Mouse (Mus musculus) cerebellum, adult 9-10 months (tissue): ENCODE data around the gene Hdac11.
"Not testable (repeated sequence)": the region's sequence is repeated elsewhere in the genome, so short reads cannot be mapped to it uniquely, and the experiment has no call there.

Experiments
- DNase-seq: peaks from one replicate; pipeline ENCODE4 v3.0.0; 2022

The Hdac11 gene

DNA sequence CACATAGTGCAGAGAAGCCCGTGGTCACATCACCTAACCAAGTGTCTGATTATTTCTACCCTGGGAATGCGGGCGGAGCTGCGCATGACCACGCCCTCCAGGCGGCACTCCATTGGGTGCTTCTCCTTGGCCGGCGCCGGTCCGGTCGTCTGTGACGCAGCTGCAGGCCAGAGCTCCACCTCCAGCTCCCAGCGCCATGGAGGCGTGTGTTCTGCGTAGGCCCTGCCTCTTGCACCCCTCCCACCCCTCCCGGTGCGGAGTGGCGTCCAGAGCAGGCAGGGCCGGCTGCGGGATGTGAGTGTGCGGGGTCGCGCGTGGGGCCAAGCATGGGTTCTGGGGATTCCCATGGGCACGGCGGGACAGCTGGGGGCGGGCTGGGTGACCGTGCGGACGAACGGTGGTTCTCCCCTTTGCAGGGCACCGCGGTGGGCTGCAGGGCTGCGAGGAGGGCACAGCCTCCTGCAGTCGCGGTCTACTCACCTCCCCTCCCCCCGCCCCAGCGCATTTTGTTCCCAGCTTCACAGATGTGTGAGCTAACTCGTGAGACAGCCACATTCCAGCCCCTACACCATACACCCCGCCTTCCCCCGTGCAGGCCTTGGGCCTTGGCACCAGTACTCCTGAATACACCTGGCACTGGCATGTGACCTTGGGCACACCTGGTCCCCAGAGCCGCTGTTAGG, at the start of gene Hdac11:
TSS of gene Hdac11 (plus strand) at position 112 of the 683 bp plus-strand sequence.
- DNase-seq: peak; percentile 94

DNA sequence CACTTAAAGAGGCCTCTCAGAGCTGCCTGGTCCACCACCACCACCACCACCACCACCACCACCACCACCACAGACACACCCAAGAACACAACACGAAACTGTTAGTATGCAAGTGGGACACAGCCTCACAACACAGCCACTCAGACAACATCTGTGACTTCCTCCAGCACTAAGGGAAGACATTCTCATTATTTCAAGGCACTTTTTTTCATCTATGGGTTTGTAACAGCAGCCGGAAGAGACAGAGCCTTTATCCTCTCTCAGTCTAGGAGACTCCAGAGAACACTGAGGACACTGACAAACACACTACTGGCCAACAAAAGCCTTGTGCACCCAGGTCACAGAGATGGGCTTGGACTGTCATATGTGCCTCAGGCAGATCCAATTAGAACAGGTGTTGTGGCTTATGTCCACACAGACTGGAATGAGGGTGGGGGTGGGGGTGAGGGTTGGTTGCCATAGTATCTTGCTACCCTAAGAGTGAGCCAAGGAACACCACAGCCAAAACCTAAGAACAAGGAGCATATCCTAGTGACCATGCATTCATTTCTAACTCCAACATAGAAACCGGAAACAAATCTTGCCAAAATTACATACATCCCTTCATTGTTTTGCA, 48.1 kb upstream of the Hdac11 start:
- DNase-seq: no peak

DNA sequence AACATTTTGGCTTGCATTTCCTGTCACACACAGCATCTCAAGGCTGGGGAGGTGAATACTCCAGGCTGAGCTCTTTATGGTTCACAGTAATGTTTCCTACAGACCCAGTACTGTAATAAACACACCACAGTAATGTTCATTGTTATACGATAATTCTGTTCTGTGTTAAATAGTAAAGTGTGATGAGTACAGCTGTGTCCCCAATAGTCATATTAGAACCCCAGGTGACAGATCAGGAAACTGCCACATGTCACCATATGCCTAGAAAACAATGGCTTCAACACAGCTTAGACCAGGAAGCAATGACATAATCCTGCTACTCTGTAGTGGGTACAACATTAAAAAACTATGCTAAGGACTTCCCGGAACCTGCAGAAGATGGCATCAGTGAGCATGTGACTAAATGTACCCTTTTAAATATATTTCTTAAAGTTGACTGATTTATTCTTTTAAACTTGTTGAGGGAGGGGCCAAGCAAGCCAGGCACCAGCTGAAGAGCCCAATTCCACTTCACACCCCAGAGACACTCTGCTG, 47.5 kb upstream of the Hdac11 start:
- no peak for DNase-seq

DNA sequence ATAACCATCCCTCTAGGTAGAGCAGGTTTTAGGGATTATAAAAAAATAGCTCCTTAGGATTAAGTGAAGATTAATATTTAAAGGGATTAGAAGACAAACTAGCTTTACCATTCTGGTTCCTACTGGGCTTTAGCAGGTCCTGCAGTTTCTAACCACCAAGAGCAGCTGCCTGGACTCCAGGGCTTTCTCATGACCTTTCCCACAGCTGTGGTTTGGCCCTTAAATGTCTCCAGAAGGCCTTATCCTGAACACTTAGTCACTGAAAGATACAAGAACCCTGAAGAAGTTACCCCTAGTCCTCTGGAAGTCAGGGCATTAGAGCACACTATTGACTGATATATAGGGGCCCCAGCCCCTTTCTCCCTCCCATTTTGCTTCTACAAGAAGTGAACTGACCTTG, 47.0 kb upstream of the Hdac11 start:
- DNase-seq: no peak

DNA sequence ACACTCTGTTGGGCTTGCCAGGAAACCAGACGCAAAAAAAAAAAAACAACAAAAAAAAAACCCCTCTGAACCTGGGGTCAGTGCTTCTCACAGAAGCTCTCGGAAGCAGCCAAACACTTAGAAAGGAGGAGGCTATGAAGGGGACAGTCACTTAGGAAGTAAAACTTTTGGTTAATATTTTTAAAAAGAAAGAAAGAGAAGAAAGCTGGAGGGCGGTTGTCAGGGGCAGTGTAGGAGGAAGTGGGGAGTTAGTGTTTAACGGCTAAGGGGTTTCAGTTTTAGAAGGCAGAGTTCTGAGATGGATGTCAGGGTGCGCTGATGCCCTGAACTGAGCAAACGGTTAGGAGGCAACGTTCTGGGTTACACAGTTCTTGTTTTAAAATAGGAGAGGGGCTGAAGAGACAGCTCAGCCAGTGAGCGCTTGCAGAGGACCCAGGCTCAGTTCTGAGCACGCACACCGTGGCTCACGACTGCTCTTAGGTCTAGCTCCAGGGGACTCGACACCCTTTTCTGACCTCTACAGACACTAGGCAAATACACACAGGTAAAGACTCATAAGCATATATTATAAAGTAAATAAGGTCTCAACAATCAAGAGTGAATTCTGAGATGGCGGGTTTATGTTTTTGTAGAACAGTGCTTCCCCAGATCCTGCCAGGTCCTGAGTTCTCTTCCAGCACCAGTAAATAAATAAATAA, 46.0 kb upstream of the Hdac11 start:
- no peak for DNase-seq

DNA sequence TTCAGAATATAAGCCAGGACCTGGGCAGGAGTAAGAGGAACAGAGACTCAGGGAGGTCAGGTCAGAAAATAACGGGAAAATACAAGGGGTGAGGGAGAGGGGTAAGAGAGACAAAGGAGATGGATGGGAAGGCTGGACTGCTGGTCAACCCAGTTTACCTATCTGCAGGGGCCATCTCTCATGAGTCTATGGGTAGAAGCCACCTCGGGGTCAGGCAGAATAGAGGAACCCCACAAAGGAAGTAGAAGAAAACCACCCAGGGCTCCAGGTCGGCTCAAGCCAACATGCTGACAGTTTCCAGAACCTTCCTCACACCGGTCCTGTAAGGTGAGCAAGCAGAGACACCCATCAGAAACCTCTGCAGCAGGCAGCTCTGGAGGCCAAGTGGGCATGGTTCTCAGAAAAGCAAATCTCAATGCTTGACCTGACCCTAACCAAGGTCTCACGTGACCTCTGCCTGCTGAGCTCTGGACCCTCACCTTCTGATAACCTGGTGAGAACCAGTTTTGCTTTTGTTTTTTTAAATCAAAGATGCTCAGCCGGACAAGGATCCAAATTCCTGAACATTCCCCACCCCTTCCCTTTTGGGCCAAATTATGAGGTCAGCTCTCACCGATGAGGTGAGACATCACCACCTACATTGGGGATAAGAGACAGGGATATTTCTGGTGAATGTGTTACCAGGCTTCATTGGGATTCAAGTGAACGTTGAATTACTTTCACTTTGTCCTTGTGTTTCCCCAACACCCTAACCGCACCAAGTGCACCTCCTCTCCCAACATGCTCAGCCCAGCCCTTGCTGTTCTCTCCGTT, 45.1 kb upstream of the Hdac11 start:
- no peak for DNase-seq

DNA sequence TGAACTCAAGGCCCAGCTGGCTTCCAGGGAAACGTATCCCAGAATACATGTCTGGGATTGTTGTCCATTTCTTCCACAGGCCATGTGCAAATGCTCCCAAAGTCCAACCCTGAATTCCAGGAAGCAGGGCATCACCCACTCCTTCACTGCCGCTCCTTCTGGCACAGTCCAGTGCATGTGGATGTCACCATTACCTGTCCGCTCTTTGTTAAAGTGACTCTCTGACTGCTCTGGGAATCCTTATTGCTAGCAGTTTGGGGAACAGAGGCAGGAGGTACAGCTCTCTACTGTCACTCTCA, 44.6 kb upstream of the Hdac11 start:
- DNase-seq: no peak

DNA sequence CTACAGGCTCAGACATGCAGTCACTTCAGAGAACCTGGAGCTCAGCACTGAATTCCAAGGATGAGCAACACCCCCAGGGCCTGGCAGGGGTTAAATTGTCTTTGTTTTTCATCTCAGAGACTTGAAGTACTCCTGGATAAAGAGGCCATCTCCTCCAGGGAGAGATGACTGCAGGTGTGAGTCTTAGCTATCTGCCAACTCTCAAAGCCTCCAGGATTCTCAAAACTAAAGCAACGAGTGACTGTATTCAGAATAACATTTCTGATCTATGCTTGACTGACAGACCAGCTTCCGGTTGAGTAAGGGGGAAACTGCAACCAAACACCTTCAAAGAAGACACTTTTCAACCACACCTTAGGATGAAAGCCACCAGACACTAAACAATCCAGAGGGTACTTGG, 41.7 kb upstream of the Hdac11 start:
- DNase-seq: no peak

DNA sequence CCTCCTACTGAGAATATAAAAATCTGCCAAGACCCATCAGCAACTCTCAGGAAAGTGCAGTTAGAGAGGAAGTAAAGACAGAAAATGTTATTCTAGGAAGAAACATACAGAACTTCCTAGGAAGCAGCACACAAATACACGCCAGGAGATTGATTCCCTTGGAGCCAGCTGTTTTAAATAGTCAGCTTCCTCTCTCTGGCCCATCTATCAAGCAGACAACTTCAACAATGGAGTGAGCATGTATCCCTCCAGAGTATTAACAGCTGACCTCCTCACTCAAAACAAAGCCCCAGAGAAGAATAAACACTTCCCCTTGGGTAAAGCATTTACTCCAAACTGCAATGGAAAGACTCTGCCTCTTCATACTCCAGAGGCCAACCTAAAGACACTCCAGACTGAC, 41.3 kb upstream of the Hdac11 start:
- no peak for DNase-seq

DNA sequence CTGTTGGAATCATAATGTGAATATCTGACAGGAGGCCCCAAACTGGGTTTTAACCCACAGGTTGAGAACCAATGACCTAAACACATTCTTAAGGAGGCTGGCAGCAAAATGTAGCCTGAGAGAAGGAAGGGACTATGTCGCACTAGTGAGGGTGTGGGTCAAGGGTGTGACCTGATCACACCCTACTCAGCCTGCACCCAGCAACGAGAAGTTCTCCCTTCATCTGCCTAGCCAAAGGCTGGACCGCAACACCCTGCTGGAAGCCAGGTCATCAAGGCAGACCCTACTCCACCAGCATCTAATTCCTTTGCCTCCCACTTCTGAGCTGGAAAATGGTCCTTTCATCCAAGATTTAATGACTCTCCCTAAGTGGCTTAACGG, 40.6 kb upstream of the Hdac11 start:
- DNase-seq: no peak

DNA sequence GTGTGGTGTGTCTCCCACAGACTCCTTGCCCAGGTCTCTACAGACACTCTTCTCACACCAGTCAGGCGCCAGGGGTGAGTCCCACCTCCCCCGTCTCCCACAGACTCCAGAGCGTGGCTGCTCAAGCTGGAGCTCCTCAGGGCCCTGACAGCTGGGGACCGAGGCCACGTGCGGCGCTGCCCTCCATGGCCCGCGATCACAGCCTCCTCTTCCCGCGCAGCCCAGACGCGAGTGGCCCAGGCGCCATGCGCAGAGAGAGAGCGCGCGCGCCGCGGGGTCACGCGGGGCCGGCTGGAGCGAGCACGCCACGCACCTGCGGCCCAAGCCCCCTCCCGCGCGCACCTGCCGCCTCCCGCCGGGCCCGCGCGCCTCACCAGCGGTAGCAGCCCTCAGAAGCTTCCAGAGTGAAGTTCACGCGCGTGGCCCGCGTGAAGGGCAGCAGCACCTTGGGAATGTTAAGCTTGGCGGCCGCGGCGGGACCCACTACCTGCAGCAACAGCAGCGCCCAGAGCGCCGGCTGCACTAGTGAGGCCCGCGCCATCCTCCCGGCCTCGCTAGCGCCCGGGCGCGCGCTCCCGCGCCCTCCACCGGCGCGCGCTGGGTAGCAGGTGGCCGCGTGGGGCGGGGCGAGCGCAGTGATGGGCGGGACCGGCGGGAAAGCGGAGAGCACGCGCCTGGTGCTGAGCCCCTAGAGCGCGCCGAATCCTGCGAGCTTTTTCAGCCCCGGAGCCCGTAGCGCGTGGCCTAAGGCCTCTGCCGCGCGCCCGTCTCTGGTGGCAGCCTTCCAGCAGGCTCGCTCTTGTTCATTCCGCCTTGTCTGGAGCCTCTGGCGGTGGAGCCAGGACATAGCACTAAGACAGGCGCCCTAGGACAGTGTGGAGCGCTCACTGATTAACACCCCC, 40.0 kb upstream of the Hdac11 start, which contains the start of gene Nup210:
TSS of gene Nup210 (minus strand) at position 586 of the 902 bp plus-strand sequence.
- peak; percentile 98 for DNase-seq

DNA sequence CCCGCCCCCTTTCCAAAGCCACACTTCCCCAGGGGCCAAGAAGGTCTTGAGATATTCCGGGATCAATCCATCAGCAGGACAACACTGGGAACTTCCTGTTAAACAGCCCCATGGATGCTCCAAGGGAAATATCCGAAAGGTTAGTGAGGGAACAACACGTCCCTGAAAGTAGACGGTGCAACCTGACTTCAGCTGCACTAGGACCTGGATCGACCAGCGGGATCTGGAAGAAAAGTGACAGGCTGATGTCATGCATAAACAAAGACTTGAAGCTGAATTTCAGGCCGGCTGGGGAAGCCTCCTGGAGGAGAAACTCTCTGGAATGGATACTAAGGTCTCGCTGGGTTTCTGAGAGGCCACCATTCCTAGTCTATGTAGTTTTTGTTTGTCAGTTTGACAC, 39.3 kb upstream of the Hdac11 start:
- no peak for DNase-seq

DNA sequence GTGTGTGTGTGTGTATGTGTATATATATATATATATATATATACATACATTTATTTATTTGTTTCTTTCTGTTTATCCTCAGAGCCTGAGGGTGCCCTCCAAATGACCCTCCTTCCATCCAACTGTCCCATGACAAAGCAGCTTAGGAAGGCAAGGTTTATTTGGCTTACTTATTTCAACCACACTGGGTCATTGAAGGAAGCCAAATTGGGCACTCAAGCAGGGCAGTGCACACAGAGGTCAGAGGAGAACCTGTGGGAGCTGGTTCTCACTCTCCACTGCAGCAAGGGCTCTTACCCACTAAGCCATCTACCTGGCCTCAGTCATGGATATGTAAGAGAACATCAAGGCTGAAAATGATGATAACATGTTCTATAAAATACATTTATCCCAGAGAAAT, 37.9 kb upstream of the Hdac11 start:
- DNase-seq: no peak

DNA sequence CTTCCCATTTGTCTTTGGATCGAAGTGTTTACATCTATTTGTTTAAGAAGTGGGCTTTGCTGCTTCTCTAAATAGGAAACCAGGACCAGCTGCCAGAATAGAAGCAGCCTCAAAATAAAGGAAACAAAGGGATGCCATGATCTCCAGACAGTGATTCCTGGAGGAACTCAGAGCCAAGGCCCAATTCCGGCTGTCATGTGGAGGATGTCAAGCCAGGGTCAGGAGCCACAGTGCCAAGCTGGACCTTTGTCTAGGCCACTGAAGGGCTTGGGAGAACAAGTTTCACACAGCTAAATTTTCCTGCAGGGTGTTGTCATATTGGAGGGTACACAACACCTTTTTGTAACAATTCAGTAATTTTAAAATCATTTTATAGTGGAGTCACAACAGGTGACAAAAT, 36.3 kb upstream of the Hdac11 start:
- DNase-seq: no peak

DNA sequence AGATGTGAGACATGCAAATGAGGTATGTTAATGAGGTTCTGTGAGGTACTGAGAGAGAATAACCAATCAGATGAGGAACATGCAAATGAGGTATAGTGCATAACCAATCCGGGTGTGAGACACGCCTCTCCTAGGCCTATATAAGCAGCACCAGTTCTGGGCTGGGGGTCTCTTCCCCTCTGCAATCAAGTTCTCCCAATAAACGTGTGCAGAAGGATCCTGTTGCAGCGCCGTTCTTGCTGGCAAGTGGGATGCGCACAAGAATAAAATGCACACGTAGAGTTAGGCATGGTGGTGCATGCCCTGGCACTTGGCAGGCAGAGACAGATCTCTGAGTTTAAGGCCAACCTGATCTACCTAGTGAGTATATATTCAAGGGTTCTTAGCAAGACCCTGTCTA, 35.4 kb upstream of the Hdac11 start:
- not testable (repeated sequence) for DNase-seq

DNA sequence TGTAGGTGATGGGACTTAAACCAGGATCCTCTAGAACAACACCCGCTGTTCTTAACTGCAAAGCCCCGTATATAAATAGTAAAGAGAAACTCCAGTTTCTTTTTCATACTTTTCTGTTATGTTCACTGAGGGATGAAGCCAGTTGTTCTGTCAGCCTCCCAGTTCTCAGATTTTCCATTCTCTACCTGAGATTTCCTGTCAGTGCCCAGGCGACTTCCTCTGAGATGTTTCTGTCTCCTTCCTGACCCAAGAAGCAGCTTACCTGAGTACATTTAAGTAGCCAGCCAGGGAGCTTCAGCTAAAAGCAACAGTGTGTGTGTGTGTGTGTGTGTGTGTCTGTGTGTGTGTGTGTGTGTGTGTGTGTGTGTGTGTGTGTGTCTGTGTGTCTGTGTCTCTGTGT, 33.0 kb upstream of the Hdac11 start:
- DNase-seq: no peak

DNA sequence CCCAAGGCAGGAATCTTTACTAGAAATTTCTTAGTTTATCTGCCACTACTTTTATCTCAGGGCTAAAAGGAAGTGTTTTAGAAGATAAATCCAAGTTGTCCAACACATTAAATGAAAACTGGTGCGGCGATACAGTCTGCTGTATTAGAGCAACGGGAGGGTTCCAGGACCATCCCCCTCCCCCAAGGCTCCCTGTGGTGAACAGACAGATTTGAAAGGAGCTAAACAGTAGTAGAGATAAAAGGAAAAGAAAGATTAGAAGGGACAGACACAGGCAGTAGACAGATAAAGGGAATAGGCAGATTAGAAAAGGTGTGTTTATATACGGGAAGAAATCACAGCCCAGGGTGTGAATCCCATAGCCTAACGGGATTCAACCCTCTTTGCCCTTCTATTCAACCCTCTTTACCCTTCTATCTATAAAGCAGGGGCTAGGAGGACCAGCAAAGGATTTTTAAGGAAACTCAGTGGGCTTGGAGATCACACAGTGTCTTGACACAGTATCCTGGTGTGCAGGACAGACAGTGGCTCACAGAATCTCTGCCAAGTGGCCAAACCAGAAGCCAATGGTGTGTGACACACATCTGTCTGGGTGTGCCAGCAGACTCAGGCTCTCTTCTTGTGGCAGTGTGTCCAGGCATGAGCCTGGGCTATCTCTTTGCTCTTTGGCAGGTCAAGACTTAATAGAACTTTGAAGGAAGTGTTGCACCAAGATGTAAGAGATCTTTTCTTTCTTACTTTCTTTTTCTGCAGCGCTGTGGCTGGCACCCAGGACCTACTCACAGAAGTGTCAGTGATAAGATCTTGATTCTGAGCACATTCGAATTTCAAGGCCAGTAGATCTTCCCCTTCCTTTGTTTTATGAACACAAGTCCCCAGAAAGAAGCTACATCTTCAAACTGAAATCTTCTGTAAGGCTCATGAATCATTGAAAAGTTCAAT, 31.9 kb upstream of the Hdac11 start:
- DNase-seq: no peak

DNA sequence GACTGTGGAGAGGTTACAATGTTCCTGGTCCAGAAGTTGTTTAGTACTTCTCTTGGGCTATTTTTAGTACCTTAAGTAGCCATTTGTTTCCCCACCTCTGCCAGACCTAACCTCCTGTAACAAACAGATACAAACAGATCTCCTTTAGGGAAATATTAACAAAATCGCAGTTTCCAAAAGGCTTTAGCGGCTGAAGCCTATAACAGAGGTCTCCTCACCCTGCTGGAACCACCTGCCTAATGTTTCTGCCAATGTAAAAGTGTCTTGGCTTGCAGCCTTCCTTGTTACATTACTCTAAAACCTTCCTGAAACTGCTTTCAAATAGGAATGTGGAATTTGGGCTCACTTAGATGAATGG, 31.3 kb upstream of the Hdac11 start:
- no peak for DNase-seq

DNA sequence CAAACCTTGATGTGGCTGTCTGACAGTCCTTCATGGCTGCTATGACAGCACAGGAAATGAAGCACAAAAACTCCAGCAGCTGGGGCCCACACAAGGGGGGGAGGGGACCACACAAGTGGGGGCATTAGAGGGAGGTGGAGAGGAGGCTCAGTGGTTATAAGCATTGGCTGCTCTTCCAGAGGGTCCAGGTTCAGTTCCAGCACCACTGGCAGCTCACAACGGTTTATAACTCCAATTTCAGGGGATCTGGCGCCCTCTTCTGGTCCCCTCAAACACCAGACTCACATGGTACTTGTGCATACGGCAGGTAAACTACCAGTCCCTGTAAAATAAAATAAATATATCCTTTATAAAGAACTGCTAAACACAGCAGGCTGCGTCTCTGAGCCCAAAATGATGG, 27.5 kb upstream of the Hdac11 start:
- no peak for DNase-seq

DNA sequence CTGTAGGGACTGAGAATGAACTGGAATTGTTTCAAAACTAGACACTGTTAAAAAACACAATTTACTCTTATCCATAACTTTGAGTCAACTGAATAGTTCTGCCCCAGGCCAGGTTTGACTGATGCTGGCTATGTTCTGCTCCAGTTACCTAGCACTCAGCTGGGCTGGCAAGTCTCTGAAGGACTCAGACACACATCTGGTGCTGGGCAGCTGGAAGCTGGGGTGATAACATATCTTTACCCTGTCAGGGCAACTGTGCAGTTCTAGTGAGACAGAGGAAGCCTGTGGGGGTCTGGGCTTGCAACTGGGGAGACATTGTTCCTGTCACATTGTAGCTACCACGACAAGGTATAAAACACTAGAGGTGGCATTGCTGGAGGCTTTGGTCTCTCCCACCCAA, 25.6 kb upstream of the Hdac11 start:
- DNase-seq: no peak

DNA sequence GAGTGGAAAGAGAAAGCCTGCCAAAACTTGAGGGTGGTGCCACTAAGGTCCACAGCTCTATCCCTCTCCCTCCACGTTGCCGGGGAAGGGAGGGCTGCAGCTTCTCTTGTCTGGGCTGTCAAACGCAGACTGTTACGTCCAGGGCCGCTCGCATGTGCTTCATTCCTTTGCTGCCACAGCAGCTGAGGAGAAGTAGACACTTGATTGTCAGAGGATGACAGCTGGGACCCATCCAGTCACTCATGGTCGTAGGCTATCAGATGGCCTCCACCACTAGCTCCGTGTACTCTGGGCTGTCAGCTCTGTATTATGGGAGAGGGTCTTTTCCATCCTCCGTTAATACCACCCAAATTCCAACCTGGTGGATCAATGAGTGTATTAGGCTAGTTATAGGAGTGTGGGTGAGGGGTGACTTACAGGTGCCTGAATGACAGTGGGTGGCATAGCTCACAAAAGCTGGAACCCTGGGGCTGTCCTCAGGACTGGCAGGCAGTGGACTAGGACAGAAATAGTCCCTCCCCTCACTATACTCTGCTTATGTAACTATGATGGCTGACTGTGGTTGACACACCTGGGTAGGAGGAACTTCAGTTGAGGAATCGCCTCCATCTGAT, 19.0 kb upstream of the Hdac11 start:
- DNase-seq: no peak
